Mouse (Mus musculus) thymus, postnatal 36 days (tissue): ENCODE measurements around the gene Pcid2.

ENCODE experiments used
- DNase-seq, 2 experiments: peaks; one replicate each; pipeline ENCODE4 v3.0.0; 2022; ENCODE audit warnings: mixed read lengths in 2 of 2

Gene Pcid2

GRCm38 (mm10) chr8:13105087-13105881 lies at the start of gene Pcid2, which contains the start of gene Cul4a:
Gene Pcid2 (minus strand): TSS chr8:13105459.
Gene Cul4a (plus strand): TSS chr8:13105621.
- DNase-seq: peak; percentile 97 to 98

- no peak for DNase-seq
Observed at GRCm38 (mm10) chr8:13154099-13154498, 48.8 kb upstream of the Pcid2 start.

- no peak for DNase-seq
Observed at GRCm38 (mm10) chr8:13150929-13151328, 45.7 kb upstream of the Pcid2 start.

- DNase-seq: no peak
Observed at GRCm38 (mm10) chr8:13149866-13150265, 44.6 kb upstream of the Pcid2 start.

- no peak for DNase-seq
Observed at GRCm38 (mm10) chr8:13149287-13149686, 44.0 kb upstream of the Pcid2 start.

GRCm38 (mm10) chr8:13148476-13148875 lies 43.2 kb upstream of the Pcid2 start:
- DNase-seq: no peak

GRCm38 (mm10) chr8:13141681-13142080 lies 36.4 kb upstream of the Pcid2 start:
- DNase-seq: no peak

GRCm38 (mm10) chr8:13139641-13140182 lies 34.5 kb upstream of the Pcid2 start:
- DNase-seq: no peak

- peak; percentile 30 to 41 for DNase-seq
Observed at GRCm38 (mm10) chr8:13132220-13132619, 27.0 kb upstream of the Pcid2 start.

GRCm38 (mm10) chr8:13124897-13125296 lies 19.6 kb upstream of the Pcid2 start:
- no peak for DNase-seq

GRCm38 (mm10) chr8:13122887-13123421 lies 17.7 kb upstream of the Pcid2 start:
- no peak for DNase-seq

GRCm38 (mm10) chr8:13120882-13121665 lies 15.8 kb upstream of the Pcid2 start:
- DNase-seq: no peak

- no peak for DNase-seq
Observed at GRCm38 (mm10) chr8:13118516-13118915, 13.3 kb upstream of the Pcid2 start.

- no peak for DNase-seq
Observed at GRCm38 (mm10) chr8:13117096-13117495, 11.8 kb upstream of the Pcid2 start.

- DNase-seq: no peak
Observed at GRCm38 (mm10) chr8:13113232-13113631, 8.0 kb upstream of the Pcid2 start.

- no peak for DNase-seq
Observed at GRCm38 (mm10) chr8:13111917-13112316, 6.7 kb upstream of the Pcid2 start.

- DNase-seq: no peak
Observed at GRCm38 (mm10) chr8:13109416-13109960, 4.2 kb upstream of the Pcid2 start.

GRCm38 (mm10) chr8:13108967-13109366 lies 3.7 kb upstream of the Pcid2 start:
- DNase-seq: no peak

GRCm38 (mm10) chr8:13107990-13108638 lies 2.9 kb upstream of the Pcid2 start:
- no peak for DNase-seq

GRCm38 (mm10) chr8:13105908-13106551 lies 771 bp upstream of the Pcid2 start:
- DNase-seq: peak; percentile 44 to 63

- peak; percentile 87 to 90 for DNase-seq
Observed at GRCm38 (mm10) chr8:13104691-13105086, 570 bp downstream of the Pcid2 start.

- DNase-seq: no peak
Observed at GRCm38 (mm10) chr8:13077542-13077941, 27.7 kb downstream of the Pcid2 start.
